Mouse (Mus musculus) heart, adult 9 months (tissue): ENCODE measurements around the gene Gpr12.
"Not testable (repeated sequence)": the region's sequence is repeated elsewhere in the genome, so short reads cannot be mapped to it uniquely, and the experiment has no call there.

Source experiments
- DNase-seq, 2 experiments: peaks; one replicate each; pipeline ENCODE4 v3.0.0; 2022; ENCODE audit warnings: low spot score in 2 of 2

Gpr12 gene

DNA sequence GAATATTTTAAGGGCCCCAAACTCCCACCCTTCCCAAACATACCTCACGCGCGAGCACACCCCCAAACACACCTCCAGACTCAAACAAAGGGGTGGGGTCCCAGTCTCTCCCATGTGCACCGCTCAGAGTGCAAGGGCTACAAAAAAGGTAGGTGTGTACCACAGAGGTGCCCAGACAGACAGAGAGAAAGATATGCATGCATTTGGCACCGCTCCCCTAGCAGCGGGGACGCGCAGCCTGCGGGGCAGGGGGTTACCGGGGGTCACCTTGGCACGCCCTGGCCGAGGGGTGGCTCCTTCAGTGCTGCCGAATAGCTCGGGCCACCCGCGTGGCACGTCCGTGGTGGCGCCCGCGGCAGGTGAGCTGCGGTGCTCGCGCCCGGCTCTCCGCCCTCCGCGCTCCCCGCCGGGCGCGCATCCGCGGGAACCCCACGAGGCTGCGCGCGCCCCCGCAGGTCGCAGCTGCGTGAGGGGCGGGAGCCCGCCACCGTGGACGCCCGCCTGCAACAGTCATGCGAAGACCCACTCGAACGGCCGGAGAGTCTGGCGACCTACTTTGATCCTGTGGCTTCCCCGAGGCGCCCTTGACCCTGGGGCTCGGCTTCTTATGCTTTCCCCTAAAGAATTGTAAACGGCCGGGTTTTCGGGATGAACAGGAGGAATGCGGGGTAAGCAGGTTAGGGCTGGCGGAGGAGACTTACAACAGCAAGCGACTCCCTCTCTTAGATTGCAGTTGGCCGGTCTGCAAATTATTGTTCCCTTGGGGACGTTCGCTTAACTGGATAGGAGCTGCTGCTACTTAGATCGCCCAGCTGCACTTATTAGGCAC lies at the start of gene Gpr12:
Gene Gpr12 (minus strand): TSS at position 762 of the 829 bp plus-strand sequence.
- no peak for DNase-seq

DNA sequence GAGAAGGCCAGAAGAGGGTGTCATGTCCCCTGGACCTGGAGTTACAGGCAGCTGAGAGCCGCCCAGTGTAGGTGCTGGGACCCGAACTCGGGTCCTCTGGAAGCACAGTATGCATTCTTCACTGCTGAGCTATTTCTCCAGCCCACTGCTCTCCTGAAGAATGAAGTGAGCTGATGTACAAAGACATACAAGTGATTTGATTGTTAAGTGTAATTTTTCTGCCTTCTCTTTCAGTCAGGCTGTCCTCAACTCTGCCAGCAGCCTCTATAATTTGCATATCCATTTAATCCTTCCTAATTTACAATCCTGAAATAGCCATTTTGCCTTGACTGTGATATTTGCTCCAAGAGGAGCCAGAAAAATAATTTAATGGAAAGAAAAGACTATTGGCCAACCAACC lies 46.6 kb upstream of the Gpr12 start:
- no peak for DNase-seq

DNA sequence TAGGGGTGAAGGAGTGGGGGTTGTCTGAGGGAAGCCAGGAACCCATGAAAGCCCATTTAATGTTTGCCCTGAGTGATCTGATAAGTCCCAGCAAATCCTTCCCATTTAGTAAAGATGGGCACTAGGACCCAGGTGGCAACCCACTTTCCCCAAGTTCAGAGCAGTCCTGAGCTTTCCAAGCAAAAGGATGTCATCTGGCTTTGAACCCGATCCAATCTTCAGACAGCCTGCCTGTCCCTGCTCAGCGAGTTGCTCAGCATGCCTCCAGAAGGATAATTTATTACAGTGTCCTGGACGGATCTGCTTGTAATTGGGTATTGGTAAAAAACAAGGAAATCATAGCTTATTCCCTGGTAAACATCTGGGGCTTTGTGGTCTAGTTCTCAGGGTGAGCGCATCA lies 45.9 kb upstream of the Gpr12 start:
- no peak for DNase-seq

DNA sequence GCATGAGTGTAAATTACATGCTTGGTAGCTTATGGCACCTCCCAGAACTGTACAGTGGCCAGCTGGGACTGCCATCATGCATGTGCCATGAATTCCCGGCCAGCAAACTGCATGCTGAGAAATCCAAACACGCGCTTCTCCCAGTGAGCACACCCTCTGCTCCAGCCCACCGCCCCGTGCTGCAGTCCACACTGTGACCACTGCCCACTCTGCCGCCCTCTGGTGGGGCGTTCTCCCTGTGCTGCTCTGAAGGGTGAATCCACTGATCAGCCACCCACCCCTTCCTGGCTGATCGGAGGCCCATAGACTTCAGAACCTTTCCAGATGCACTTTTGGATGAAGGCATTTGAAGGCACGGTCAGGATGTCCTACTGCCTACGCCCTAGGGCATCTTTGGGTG lies 44.6 kb upstream of the Gpr12 start:
- no peak for DNase-seq

DNA sequence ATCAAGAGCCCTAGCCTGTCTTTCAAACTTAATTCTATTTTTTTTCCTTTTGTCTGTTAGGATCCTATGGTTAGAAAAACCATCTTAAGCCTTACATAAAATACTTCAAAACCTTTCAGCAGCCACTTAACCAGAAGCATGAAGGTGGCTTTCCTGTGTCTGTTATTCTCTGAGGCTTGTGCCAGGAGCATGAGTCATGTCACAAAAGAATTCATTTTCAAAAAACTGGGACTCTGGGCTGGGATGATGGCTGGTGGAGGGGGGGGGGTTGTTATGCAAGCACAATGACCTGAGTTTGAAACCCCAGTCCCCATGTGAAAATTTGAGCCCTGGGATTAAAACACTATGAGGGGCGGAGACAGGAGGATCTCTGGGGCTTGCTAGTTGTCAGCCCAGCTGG lies 43.8 kb upstream of the Gpr12 start:
- DNase-seq, result no peak

DNA sequence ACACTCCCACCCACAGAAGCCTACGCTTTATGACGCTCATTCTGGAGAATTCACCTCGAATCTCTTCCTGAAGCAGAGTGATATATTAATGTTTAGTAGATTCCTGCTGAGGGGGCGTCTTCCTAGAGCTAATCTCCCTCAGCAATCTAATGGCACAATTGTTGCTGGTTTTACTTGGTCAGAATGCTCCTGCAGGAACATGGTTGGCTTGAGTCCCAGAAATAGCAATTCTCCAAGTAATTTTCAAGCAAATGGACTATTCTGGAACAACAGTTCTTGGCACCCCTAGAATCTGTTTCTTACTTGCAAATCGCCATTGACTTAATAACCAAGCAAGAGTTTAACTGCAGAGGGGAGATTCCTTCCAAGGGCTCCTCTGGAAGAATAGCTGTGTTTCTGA lies 42.9 kb upstream of the Gpr12 start:
- no peak for DNase-seq

DNA sequence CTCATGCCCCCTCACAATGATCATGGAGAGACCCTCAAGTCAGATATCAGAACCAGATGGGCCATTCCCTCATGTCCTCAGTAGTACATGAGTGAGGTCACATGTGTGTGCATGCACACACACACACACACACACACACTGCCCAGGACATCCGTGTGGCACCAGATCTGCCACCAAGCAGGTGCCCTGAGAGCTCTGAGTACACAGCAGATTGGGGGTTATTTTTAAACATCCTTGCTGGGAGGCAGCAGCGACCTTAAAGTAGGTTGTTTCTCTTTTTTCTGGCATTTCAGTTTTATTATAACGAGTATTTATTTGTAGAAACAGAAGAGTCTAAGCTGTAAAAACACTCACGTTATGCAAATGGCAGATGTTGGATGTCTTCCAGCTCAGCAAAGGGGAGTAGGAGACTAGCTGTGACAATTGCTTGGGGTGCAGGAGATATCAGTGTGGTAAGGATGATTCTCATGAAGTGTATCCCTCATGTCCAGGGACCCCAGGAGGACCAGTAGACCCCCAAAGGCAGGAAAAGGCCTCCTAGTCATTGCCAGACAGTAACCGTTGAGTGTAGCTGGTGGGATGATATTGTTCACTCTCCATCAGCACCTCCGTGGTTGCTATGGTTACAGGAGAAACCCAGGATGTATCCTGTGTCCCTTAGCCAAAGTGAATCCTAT lies 40.7 kb upstream of the Gpr12 start:
- no peak for DNase-seq

DNA sequence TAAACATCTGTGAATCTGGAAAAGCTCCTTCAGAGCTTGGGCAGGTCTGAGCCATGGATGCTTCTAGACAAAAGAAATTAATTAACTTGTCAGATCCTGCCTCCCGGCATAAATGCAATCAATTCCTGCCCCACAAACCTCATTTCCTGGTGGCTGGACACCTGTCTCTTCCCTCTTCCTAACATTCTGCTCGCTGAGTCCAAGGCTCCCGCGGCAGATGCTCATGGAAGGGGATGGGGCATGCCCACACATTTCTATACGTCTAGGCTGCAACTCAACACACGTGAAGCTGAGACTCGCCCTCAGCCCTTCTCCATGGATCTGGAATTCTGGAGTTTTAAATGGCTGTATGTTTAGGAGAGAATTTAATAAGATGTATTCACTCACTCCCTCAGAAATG lies 26.8 kb upstream of the Gpr12 start:
- no peak for DNase-seq

DNA sequence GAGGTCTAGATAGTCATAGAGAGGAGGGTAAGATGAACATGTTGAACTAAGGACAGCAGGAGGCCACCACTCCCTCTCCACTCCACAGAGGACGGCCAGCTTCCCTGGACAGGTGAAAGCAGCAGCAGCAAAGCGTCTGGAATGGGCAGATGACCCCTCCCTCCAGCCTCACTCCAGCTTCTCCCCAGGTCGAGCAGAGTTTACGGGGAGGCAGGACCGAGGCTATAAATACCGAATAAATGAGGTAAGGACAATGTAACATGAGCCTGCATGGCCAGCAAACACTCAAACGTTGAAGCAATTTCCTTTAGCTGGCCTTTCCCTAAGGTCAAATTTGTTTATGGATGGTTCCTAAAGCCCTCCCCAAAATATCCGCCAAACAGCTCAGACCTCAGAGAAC lies 26.0 kb upstream of the Gpr12 start:
- no peak for DNase-seq

DNA sequence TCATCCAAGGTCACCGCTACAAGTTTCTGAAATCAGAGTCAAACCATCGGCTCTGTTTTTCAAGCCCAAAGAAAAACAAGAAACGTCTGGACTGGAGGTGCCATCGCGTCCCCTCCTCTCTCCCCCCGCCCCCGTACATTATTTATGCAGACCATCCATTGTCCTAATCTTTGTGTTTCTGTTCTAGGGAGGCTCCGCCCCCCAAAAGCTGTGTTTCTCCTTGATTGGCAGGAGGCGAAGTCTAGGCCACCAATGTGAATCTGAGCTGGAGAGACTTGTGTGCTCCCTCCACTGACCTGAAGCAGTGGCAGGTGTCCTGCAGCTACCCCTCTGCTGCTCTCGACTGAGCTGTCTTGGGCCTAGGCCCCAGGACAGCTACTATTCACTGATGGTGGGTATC lies 24.6 kb upstream of the Gpr12 start:
- DNase-seq, result no peak

DNA sequence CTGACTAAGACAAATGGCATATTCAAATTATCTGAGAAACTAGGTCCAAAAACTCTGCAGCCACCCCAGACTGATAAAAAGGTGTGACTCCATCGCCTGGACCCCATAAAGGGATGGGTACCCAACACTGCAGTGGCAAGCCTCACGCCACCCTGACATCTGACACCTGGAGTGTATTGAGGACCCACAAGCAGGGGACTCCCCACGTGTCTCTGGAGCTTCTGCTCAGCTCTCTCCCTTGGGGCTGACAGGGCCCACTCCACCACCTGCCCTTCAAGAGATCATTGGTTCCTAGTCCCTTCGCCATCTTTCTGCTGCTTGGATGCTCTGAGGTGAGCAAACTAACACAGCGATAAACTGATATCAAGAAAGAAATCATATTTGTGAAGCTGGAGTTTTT lies 22.8 kb upstream of the Gpr12 start:
- DNase-seq, result no peak

DNA sequence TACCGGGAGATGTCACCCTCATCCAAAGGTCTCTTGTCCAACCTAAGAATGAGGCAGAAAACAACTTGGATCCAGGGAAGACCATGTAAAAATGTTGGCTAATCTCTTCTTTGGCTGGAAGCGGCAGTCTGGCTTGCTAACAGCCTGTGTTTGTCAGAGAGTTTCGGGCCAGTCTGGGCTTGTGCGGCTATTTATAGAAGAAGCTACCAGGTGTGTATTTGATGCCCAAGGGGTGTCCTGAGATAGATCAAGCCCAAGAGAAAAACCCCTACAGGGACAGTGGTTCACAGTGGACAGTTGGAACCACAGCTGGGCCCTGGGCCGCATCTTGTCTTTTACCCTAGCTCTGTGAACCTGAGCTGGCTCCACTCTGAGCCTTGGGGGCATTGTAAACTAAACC lies 21.9 kb upstream of the Gpr12 start:
- no peak for DNase-seq

DNA sequence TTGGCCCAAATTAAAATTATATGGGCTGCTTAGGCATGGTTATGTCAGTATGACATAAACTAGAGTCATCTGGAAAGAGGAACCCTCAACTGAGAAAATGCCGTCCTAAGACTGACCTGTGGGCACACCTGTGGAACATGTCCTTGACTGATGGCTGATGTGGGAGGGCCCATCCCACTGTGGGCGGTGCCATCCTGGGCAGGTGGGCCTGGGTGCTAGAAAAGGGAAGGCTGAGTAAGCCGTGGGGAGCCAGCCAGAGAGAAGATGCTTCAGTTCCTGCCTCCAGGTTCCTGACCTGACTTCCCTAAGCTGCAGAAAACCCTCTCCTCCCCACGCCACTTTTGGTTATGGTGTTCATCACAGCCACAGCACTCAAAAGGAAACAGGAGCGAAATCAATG lies 21.2 kb upstream of the Gpr12 start:
- no peak for DNase-seq

DNA sequence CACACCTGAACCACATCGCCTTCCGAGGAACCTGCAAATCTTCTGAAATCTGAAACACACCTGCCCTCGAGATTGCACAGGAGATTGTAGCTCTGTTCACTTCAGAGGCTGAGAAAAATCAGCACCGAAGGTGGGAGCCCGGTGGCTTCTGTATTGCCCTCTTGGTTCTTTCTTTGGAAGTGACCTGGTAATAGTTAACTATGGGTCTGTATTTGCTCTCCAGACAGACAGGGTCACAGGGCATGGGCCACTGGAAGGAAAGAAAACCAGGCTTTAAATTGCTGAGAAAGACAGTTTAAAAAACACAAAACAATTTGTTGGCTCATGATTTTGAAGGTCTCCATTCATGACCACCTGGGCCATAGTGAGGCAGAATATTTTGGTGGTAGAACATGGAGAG lies 14.9 kb upstream of the Gpr12 start:
- no peak for DNase-seq

DNA sequence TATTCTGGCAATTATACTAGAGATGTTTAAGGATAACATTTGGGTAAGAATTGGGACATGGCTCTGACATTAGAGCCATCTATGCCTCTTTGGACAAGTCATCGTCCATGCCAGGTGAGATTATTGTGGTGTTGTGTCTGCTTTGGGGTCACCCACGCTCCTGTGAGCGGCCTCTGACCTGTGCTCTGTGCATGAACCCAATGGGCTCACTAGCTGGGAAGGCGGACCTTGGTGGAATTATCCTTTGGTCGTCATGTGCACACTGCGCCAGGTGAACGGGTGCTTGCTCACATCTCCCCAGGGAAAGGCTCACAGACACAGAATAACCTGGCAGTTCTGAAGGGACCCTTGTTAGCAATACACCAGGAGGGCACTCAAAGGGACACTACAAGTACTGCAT lies 14.2 kb upstream of the Gpr12 start:
- not testable (repeated sequence) for DNase-seq

DNA sequence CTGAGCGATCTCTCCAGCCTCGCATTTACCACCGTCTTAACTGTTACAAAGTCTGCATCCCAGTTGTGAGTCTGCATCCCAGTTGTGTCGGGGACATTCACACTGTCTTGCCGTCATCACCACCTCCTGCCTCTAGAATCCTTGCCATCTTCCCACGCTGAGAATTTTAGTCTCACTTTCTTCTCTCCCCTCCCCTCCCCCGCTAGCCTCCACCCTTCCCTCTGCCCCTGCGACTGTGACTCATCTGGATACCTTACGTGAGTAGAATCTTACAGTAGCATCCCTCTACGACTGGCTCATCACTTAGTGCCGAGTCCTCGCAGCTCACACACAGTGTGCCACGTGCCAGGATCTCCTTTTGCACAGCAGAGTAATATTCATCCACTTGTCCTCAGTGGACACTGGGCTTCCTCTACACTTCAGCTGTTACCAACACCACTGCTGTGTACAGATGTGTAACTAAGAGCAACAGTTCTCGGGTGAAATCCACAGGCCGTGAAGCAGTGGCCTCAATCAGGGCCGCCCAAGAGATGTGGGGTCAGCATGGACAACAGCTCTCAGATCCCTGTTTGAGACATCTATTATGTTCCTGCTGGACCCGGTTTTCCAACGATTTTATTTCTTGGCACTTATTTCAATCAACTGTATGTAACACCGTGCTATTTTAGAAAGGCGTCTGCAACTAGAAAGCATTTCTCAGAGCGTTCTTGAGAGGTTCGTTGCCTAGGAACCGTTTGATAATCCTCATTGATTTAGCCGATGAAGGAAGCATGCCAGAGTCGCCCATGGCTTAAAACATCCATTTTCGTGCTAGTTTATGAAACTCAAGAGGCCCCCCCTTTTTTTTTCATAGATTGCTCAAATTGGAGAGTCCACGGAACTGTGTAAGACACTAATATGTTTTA lies 13.4 kb upstream of the Gpr12 start:
- DNase-seq, result no peak

DNA sequence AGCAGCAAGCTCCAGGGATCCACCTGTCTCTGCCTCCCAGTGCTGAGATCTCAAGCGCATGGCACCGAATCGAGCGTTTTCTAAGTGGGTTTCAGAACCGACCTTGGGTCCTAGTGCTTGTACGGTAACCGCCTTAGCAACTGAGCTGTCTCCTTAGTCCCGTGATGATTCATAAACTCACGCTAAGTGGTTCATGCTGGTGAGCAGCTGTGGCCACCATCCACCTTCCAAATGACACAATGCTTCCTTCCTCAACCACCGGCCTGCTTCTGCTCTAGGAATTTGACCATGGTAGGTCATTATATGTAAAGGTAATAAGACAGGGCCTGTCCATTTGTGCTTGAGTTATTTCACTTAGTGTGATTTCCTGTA lies 12.4 kb upstream of the Gpr12 start:
- DNase-seq, result no peak

DNA sequence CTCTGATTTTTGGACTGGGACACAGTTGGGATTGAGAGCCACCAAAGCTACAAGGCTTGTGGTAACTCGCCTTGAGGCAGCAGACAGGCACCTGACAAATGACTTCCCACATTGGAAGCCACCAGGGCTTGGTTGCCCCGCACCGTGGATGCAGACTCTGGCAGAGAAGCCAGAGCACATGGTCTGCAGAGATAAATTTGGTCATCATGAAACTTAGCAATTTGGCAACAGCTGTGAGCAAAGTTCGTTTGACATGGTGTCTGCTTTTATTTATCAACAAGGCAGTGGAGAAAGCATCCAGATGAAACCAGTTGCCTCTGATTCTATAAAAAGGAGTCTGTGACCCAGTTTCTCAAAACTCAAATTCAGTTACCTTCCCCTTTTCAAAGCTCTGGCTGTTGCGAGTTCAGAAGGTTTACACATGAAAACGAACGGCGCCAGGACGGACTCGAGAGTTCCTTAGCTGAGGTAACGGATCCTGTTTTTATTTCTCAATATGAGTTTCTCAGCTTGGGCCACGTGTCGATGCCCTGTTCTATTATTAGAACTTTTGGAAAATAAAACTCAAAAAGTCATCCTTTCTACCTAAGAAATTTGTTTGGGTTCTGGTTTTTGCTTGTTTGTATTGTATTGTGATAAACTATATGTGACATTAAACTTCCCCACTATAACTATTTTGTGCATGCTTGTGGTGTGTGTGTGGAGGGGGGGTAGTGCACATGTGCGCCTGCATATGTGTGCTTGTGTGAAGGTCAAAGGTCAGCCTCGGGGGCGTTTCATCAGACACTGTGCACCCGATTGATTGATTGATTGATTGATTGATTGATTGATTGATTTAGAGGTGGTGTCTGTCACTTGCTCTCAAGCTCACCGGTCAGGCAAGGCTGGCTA lies 11.8 kb upstream of the Gpr12 start:
- no peak for DNase-seq

DNA sequence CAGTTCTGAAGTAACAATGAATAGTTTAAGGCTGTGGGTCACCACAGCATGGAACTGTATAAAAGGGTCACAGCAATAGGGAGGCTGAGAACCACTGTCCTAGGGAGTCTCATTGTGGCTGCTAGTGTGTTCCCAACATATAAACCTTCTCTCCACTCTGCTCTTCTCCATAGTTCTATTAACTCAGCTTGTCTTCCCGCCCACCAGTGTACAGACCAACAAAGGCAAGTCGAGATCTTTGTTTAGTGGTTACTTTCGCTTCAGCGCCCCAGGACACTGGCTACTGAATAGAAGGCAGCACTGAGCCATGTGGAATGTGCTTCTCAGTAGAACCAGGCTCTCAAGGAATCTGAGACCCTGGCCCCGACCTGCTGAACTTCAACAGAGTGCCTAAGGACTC lies 7.5 kb upstream of the Gpr12 start:
- no peak for DNase-seq

DNA sequence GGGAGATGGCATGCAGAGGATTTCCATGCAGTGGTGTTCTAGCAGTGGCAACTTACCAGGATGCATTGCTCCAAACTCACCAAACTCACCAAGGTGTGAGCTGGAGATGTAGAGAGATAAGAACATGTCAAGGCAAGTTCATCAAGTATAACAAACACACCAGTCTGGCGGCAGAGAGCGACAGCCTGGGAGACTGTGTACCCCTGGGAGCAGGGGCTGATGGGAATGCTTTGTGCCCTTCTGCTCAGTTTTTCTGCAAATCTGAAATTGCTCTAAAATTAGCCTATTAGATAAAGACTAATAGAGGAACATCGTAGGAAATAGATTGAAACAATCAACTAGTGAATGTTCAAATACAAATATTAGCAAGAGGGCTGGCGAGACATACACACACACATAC lies 6.6 kb upstream of the Gpr12 start:
- no peak for DNase-seq

DNA sequence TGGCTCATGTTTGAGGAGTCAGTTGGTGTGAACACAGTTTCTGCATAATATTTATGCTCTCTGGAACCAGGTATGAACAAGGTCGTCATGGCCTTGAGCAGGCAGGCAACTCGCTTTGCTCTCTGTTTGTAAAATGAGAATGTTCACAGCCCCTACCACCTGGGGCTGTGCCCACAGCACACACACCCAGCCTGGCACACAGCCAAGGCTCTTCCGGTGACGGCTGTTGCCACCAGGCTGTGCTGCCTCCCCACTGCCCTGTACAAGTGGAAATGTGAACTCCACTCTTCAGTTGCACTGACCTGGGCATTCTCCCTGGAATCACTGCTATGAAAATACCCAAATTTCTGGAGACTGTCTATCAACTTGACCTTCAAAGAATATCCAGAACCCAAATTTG lies 5.9 kb upstream of the Gpr12 start:
- DNase-seq, result no peak
